Mouse (Mus musculus): ENCODE measurements around the gene Nutf2-ps1.

- no peak for TF ChIP-seq POLR2A (IDR thresholded peaks at IDR 0.05; ENCODE audit: borderline replicate concordance, insufficient read depth, low read length)
- no peak for TF ChIP-seq CTCF (IDR thresholded peaks at IDR 0.05; ENCODE audit: borderline replicate concordance, insufficient read depth, low read depth, low read length)
Measured at GRCm38 (mm10) chr19:53608921-53609320, 20.1 kb upstream of the Nutf2-ps1 start.

All from cerebellum, adult 2 months (tissue).